Mouse (Mus musculus) embryonic fibroblast, embryonic 13.5 days (primary cell): ENCODE measurements around the gene Ptprn2.

Experiments
- CTCF ChIP-seq: IDR thresholded peaks from 2 replicates; pipeline ENCODE4 v1.5.1; 2011; ENCODE audit warnings: mild to moderate bottlenecking, control low read depth, low read length, moderate library complexity, borderline replicate concordance; ENCODE audit not compliant: insufficient read depth
- POLR2A ChIP-seq: IDR thresholded peaks from 2 replicates; pipeline ENCODE4 v1.6.1; 2011; ENCODE audit warnings: low read depth, mild to moderate bottlenecking, control low read depth, low read length, moderate library complexity

DNA sequence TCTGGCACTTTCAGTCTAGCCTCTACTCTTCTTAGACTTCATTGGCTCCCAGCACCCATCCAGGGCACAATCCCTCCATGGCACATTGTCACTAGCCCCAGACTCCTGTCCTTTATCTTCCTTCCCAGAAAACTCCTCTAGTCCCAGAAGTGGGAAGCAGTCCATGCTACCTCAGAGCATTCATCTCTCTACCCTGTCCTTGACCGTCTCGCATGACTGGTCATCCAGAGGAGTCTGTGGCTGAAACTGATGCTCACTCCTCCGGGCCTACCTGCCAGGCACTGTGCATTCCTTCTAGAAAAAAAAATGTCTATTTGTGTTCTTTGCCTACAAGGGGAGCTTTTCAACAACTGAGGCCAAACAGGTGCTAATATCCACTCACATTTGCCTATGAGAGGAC, 549.0 kb downstream of the Ptprn2 start:
- TF ChIP-seq CTCF (no peak), POLR2A (no peak)
